Mouse (Mus musculus) forebrain, embryonic 10.5 days (tissue): ENCODE results near the gene Mlph. TPM values are rescaled to one million over a fixed set of nuclear protein-coding genes. Genes with fewer than 3 reads are reported as not detected.

Source experiments
- DNase-seq: peaks from one replicate; pipeline ENCODE4 v3.0.0-alpha.2; 2017; ENCODE audit warnings: low spot score; ENCODE audit errors: extremely low spot score
- H3K27ac ChIP-seq: fragments of 300-500 bp; sonication (generic); 2 replicates; pipeline ENCODE4 v1.5.1; 2016; ENCODE audit warnings: mild to moderate bottlenecking
- H3K27me3 ChIP-seq: fragments of 300-500 bp; sonication (generic); 2 replicates; pipeline ENCODE4 v1.6.1; 2016; ENCODE audit warnings: mild to moderate bottlenecking; ENCODE audit not compliant: poor library complexity, severe bottlenecking
- H3K36me3 ChIP-seq: fragments of 300-500 bp; sonication (generic); replicated peaks from 2 replicates; pipeline ENCODE4 v1.6.1; 2016; ENCODE audit warnings: mild to moderate bottlenecking, moderate library complexity
- H3K4me1 ChIP-seq: fragments of 300-500 bp; sonication (generic); 2 replicates; pipeline ENCODE4 v1.6.1; 2016
- H3K4me3 ChIP-seq: fragments of 300-500 bp; sonication (generic); 2 replicates; pipeline ENCODE4 v1.5.1; 2016; ENCODE audit warnings: mild to moderate bottlenecking, moderate library complexity
- H3K9me3 ChIP-seq: fragments of 300-500 bp; sonication (generic); 2 replicates; pipeline ENCODE4 v1.6.1; 2016; ENCODE audit warnings: mild to moderate bottlenecking, moderate library complexity
- WGBS: fragments of 180-500 bp; shearing (Covaris S2); methylation state at CpG from one replicate; pipeline ENCODE4 v1.1.7; 2016; 5-methylcytosine and 5-hydroxymethylcytosine counted together
- polyA plus RNA-seq: library from polyadenylated mRNA; unstranded; fragments of >200 nt; fragmentation: Nextera tagmentation; extraction: Ambion mirVana; gene quantifications from 2 replicates; pipeline ENCODE4 v1.2.1, GENCODE M21; 2016

Mlph gene
- polyA plus RNA-seq, 1 experiment from 2014 or later, result 0.17 TPM

DNA sequence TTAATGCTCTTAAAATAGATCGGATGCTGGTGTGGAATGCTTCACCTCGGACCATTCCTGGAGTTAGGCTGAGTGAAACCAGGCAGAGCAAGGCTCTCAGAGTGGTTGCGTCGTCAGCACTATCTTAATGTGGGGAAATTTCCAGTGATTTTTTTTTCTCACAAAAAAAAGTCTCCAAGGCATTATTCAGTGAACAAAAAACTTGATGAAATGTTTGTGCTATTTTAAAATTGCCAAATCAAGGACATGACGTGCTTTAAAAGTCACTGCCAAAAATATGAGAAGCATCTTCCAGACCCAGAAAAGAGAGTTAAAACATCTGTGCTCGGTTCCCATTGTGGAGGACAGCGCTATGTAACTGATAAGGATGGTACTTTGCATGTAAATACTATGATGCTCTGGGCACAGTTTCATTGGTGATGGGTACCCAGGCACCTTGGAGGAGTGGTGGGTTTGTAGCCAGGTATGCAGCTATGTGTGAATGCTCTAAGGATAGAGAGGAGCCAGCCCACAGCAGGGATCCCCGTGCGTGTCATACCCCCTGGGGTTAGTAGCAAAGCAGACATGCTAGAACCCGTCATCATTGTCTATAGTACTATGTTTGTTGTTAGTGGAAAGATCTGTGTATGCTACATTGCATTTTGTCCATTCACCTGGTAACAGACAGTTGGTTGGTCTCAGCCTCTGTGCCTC, 65.9 kb downstream of the Mlph start:
- H3K9me3 ChIP-seq, result no peaks in the 10 kb centered on the region
- no peak overlapping the region for H3K4me3 ChIP-seq
- no peak for DNase-seq
- H3K36me3 ChIP-seq, result no peaks in the 10 kb centered on the region
- H3K4me1 ChIP-seq, result peaks cover 5% of the 10 kb centered on the region
- H3K27me3 ChIP-seq, result no peaks in the 10 kb centered on the region
- WGBS, result 83% methylated on average over 10 of the region's 10 CpGs
- H3K27ac ChIP-seq, result no peak overlapping the region

DNA sequence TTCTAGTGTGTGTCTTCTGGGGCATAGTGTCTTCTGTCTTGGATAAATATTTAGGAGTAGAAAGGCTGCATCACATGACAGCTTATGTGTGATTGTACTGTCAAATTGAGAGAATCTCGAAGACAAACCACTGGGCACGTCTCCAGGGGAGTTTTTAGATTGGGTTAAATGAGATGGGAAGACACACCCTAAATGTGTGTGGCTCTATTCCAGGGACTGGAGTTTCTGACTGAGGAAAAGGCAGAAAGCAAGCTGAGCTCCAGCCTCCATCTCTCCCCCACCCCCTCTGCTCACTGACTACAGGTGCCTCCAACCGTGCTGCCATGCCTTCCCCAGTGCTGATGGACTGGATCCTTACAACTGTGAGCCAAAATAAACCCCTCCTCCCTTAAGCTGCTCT, 66.5 kb downstream of the Mlph start:
- no peak overlapping the region for H3K4me3 ChIP-seq
- 83% methylated on average over 3 of the region's 3 CpGs for WGBS
- DNase-seq, result no peak

DNA sequence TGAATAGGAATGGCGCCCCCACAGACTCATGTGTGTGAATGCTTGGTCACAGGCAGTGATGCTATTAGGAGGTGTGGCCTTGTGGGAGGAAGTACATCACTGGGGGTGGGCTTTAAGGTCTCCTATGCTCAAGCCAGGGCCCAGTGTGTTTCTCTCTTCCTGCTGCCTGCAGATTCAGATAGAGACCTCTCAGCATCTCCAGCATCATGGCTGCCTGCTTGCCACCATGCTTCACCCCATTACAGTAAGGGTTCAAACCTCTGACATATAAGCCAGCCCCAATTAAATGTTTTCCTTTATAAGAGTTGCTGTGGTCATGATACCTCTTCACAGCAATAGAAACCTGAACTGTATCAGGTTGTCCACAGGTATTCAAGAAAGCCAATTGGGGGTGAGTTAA, 81.0 kb downstream of the Mlph start:
- Histone ChIP-seq H3K4me1 (peaks cover 32% of the 10 kb centered on the region), H3K9me3 (peaks cover 8% of the 10 kb centered on the region; the same call in 1 of the 2 replicates), H3K27ac (no peak overlapping the region), H3K36me3 (no peaks in the 10 kb centered on the region), H3K27me3 (peaks cover 19% of the 10 kb centered on the region), H3K4me3 (no peak overlapping the region)
- 93% methylated on average over 1 of the region's 1 CpGs for WGBS
- no peak for DNase-seq

More for the DNA sequence above, 66.5 kb downstream of the Mlph start:
- Histone ChIP-seq H3K9me3 (no peaks in the 10 kb centered on the region), H3K36me3 (no peaks in the 10 kb centered on the region), H3K27ac (no peak overlapping the region), H3K27me3 (no peaks in the 10 kb centered on the region), H3K4me1 (no peaks in the 10 kb centered on the region)

DNA sequence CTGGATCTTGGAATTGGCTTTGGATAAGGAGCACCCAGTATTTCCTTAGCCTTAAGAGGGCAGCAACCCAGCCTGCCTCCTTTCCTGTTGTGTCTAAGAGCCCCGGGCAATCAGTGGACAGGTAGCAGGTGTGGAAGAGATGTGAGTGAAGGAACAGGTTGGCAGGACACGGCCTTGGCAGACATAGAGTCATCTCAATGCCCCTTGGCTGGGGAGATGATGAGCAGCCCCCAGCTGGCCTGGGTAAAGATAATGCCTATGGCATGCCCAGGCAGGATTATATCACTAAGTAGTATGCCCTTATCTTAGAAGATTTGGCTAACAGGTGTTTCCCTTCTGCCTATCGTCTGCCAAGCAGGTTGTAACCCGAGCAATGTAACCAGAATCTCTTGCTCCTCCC, 82.3 kb downstream of the Mlph start:
- H3K4me1 ChIP-seq, result peaks cover 32% of the 10 kb centered on the region
- no peak overlapping the region for H3K27ac ChIP-seq
- DNase-seq, result no peak
- peaks cover 19% of the 10 kb centered on the region for H3K27me3 ChIP-seq
- 0 out of 2 replicates have a peak, but pooled peaks cover 2% of the 10 kb centered on the region for H3K36me3 ChIP-seq
- peaks cover 8% of the 10 kb centered on the region; the same call in 1 of the 2 replicates for H3K9me3 ChIP-seq
- no peak overlapping the region for H3K4me3 ChIP-seq
- 83% methylated on average over 4 of the region's 4 CpGs for WGBS

DNA sequence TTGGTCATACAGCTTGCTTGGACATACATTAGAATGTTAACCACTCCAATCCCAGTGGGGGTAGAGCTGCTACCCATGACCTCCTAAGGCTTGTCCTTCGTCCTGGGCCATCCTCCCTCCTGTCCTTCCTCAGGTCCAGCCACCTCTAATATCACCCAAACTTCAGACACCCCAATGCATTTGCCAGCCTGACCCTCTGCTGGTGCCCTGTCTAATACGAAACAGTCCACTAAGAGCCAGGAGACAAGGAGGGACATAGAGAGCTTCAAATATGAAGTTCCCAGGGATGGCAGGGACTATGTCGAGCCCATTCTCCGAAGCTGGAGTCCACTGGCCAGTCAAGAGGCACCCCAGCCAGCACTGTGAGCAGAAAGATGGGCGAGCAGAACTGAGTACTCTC, 82.8 kb downstream of the Mlph start:
- DNase-seq, result no peak
- peaks cover 35% of the 10 kb centered on the region for H3K4me1 ChIP-seq
- H3K4me3 ChIP-seq, result peak overlapping the region; percentile 73
- WGBS, result 87% methylated on average over 5 of the region's 5 CpGs
- H3K9me3 ChIP-seq, result peaks cover 8% of the 10 kb centered on the region; the same call in 1 of the 2 replicates
- H3K27me3 ChIP-seq, result peaks cover 19% of the 10 kb centered on the region
- no peak overlapping the region for H3K27ac ChIP-seq
- 0 out of 2 replicates have a peak, but pooled peaks cover 2% of the 10 kb centered on the region for H3K36me3 ChIP-seq

DNA sequence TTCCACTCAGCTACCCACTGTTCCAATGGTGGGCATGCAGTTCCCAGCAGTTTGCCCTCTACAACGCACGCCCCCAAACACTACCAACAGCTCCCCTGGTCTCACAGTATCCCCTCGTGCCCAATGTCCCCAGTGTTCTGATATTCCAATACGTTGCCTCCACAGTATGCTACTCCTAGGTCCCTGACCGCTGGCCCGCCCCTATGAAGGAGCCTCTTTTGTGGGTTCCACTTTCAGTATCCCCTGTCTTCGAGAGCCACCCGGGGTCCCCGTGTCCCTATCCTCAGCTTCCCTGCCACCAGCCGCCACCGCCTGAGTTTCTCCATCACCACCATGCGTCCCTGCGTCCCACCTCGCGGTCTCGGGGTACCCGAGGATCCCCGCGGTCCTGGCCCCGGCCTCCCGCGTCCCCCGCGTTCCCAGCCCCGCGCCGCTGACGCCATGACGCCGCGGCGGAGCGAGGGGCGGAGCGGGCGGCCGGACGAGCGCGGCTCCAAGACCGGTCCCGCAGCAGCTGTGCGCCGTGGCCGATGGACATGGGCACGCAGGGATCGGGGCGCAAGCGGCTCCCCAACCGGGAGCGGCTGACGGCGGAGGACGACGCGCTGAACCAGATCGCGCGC, 83.5 kb downstream of the Mlph start, which contains the start of gene Lrrfip1:
Gene Lrrfip1 (plus strand): TSS at position 470 of the 623 bp plus-strand sequence.
- DNase-seq, result peak; percentile 49
- Histone ChIP-seq H3K36me3 (0 out of 2 replicates have a peak, but pooled peaks cover 2% of the 10 kb centered on the region), H3K27me3 (peaks cover 19% of the 10 kb centered on the region), H3K4me1 (peaks cover 38% of the 10 kb centered on the region), H3K9me3 (peaks cover 8% of the 10 kb centered on the region; the same call in 1 of the 2 replicates), H3K27ac (peak within 1 kb of the TSS; percentile 84), H3K4me3 (peak within 1 kb of the TSS; percentile 73)
- 2% methylated on average over 59 of the region's 59 CpGs for WGBS

DNA sequence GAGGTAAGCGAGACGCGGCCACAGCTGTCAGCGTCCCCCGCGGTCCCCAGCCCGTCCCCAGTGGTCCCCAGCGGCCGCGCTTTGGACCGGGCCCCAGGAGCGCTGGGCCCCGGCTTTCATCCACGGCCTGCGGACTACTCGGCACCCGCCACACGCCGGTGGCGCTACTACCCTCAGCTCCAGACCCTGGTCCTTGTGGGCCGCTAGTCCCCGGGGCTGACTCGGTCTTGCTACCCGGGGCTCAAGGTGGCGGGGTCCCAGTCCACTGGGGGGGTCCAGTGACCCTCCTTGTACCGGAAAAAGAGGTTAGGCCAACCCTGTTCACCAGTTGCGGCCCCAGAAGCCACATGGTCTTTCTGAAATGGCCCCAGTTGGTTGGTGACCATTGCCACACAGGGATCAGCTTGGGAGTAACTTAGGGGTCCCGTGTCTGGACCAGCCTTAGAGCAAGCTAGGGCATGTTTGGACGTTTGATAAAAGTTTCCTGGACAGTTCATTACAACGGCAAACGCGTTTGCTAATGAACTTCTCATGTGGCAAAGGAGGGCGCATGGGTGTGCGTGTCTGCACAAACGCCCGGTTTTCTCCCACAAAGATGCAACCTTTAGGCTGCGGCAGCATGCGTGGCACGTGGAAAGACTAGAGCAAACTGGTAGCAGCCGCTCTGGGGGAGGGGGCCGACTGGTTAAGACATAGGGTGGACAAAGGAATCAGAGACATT, 84.2 kb downstream of the Mlph start:
- WGBS, result 3% methylated on average over 39 of the region's 41 CpGs
- Histone ChIP-seq H3K9me3 (peaks cover 8% of the 10 kb centered on the region; the same call in 1 of the 2 replicates), H3K36me3 (0 out of 2 replicates have a peak, but pooled peaks cover 2% of the 10 kb centered on the region), H3K27ac (peak overlapping the region; percentile 84), H3K4me3 (peak overlapping the region; percentile 73), H3K27me3 (peaks cover 19% of the 10 kb centered on the region), H3K4me1 (peaks cover 38% of the 10 kb centered on the region)
- peak; percentile 38 for DNase-seq

DNA sequence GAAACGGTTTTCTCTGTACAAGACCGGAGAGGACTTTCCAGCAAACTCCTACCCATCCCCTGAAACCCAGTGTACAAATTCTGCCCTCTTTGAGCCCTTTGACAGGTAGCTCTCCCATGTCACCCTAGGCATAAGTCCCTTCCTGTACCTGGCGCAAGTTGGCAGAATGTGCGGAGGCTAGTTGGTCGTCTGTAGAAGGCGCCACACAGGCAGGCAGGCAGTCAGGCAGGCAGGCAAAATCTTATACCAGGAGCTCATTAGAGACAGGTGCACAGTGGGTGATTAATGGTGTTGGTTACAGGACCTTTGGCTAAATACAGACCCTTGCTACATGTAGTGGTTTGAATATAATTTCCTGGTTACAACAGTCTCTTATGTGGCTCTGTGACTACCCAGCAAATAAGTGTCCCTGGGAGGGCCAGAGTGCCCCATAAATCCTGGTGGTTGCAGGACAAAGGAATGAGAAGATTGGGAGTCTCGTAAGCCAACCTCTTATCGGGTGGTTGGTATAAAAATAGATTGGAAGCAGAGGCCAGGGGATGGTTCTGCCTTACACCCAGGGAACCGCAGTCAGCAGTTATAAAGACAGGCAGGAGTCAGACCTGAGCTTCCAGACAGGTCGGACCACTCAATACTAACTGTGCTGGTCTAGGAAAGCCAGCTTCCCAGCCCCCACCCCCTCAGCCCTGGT, 85.2 kb downstream of the Mlph start:
- Histone ChIP-seq H3K4me1 (peaks cover 38% of the 10 kb centered on the region), H3K27me3 (peaks cover 19% of the 10 kb centered on the region), H3K27ac (no peak overlapping the region), H3K9me3 (peaks cover 8% of the 10 kb centered on the region; the same call in 1 of the 2 replicates), H3K36me3 (0 out of 2 replicates have a peak, but pooled peaks cover 2% of the 10 kb centered on the region), H3K4me3 (peak overlapping the region; percentile 73)
- 77% methylated on average over 10 of the region's 10 CpGs for WGBS
- no peak for DNase-seq

Other genes with a start within 250 kb of the Mlph start
- gene Col6a3, start 71.1 kb upstream of the Mlph start, polyA plus RNA-seq, result 1.8 and 2.3 TPM in 2 replicates
- gene Prlh, start 38.0 kb downstream of the Mlph start, polyA plus RNA-seq, result not detected in 2 replicates
- gene Rab17, start 54.6 kb downstream of the Mlph start, polyA plus RNA-seq, result 0.10 and 0.22 TPM in 2 replicates
- 25.1 and 26.4 TPM in 2 replicates for gene Lrrfip1, start 83.7 kb downstream of the Mlph start, polyA plus RNA-seq
- gene Rbm44, start 230.0 kb downstream of the Mlph start, polyA plus RNA-seq, result 0.26 and 0.67 TPM in 2 replicates